ENCODE assay signal across 28 mouse cellular contexts in the genomic region with DNA sequence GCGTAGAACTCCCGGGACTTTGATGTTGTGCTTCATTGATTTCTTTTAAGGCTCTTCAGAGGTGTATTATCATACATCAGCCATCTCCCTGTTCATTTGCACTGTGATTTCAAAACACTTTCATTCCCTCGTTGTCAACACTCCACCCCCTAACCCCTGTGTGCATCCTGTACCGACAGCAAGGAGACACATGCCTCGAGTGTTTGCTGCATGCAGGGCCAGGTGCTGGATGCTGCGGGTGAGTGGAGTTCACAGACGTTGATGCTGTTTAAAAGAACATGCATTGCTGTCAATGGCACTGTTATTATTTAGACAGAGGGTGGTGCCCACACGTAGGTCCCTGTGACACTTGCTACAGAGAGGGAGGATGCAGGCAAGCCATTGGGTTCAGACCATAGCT.
DNase-seq lines count a peak whose midpoint lies in the region; ATAC-seq and TF ChIP-seq lines count a peak whose summit lies in the region.
"Had no signal": no experiment of that assay in that cellular context is flagged by ENCODE, and none has a peak within 500 bp of the region (broad histone marks: within the 10 kb centered on the region; RNA-seq: fewer than 3 reads in every experiment).

No protein-coding gene starts in this region.

- H3K9me3 ChIP-seq in lung, embryonic 16.5 days (ENCODE audit: control insufficient read depth, low read length) = no peaks in the 10 kb centered on the region
- H3K9me3 ChIP-seq in midbrain, embryonic 13.5 days = no peaks in the 10 kb centered on the region
- H3K9me3 ChIP-seq in midbrain, embryonic 16.5 days (replicated peaks; ENCODE audit: control insufficient read depth, low read length, poor library complexity, severe bottlenecking) = no peaks in the 10 kb centered on the region
- H3K9me3 ChIP-seq: embryonic facial prominence, embryonic 13.5 days; embryonic facial prominence, embryonic 15.5 days; forebrain, embryonic 10.5 days; forebrain, embryonic 12.5 days had no signal

- intact Hi-C loops in heart, postnatal 14 days (cut with DNase I) = no loop called here

- no peak overlapping the region for H3K9ac ChIP-seq in lung, embryonic 16.5 days (ENCODE audit: low read length)
- H3K9ac ChIP-seq in midbrain, embryonic 13.5 days (replicated peaks) = no peak overlapping the region
- H3K9ac ChIP-seq in midbrain, embryonic 16.5 days (ENCODE audit: low read depth, low read length) = no peak overlapping the region
- H3K9ac ChIP-seq: embryonic facial prominence, embryonic 13.5 days; embryonic facial prominence, embryonic 15.5 days; forebrain, embryonic 12.5 days had no signal

- H3K27ac ChIP-seq in lung, embryonic 16.5 days (ENCODE audit: low read length) = no peak overlapping the region
- no peak overlapping the region for H3K27ac ChIP-seq in midbrain, embryonic 13.5 days
- no peak overlapping the region for H3K27ac ChIP-seq in midbrain, embryonic 16.5 days (ENCODE audit: low read length)
- H3K27ac ChIP-seq: embryonic facial prominence, embryonic 13.5 days; embryonic facial prominence, embryonic 15.5 days; forebrain, embryonic 10.5 days; forebrain, embryonic 12.5 days had no signal

- ATAC-seq in lung, embryonic 16.5 days (ENCODE audit: low read depth) = 0 out of 2 replicates have a peak, but pooled peaks have one; percentile 10
- ATAC-seq in midbrain, embryonic 13.5 days = 0 out of 2 replicates have a peak, but pooled peaks have one; percentile 31
- no peak for ATAC-seq in midbrain, embryonic 16.5 days
- ATAC-seq: activated CD4-positive, CD25-positive, alpha-beta regulatory T cell, adult 4 months; CD4-positive, CD25-positive, alpha-beta regulatory T cell, adult 4 months; forebrain, embryonic 14.5 days; Patski had no signal

- H3K27me3 ChIP-seq in lung, embryonic 16.5 days (ENCODE audit: control insufficient read depth, insufficient read depth, low read depth, low read length) = no peaks in the 10 kb centered on the region
- no peaks in the 10 kb centered on the region for H3K27me3 ChIP-seq in midbrain, embryonic 13.5 days
- no peaks in the 10 kb centered on the region for H3K27me3 ChIP-seq in midbrain, embryonic 16.5 days (ENCODE audit: control insufficient read depth, insufficient read depth, low read depth, low read length)
- H3K27me3 ChIP-seq: embryonic facial prominence, embryonic 13.5 days; embryonic facial prominence, embryonic 15.5 days; forebrain, embryonic 12.5 days; Patski had no signal

- no peak overlapping the region for H3K4me3 ChIP-seq in lung, embryonic 16.5 days (ENCODE audit: low read length)
- H3K4me3 ChIP-seq in lung, adult 2 months (replicated peaks; ENCODE audit: extremely low read depth, low read depth, low read length) = no peak overlapping the region
- H3K4me3 ChIP-seq in midbrain, embryonic 13.5 days (replicated peaks) = no peak overlapping the region
- H3K4me3 ChIP-seq in midbrain, embryonic 16.5 days (ENCODE audit: low read depth, low read length) = no peak overlapping the region
- H3K4me3 ChIP-seq: embryonic facial prominence, embryonic 13.5 days; embryonic facial prominence, embryonic 15.5 days; erythroblast, embryonic 14.5 days; forebrain, embryonic 10.5 days; forebrain, embryonic 12.5 days had no signal

- no peak for TF ChIP-seq POLR2A in lung, adult 2 months (IDR thresholded peaks at IDR 0.05; ENCODE audit: borderline replicate concordance, extremely low read depth, low read depth, low read length)
- TF ChIP-seq POLR2A in brain, embryonic 14.5 days (IDR thresholded peaks at IDR 0.05; ENCODE audit: borderline replicate concordance, extremely low read depth, insufficient read depth, insufficient read length, poor library complexity, severe bottlenecking) = no peak

- 22% methylated on average over 8 of the region's 8 CpGs for WGBS in lung, embryonic 16.5 days
- 46% methylated on average over 8 of the region's 8 CpGs for WGBS in lung, adult 2 months
- WGBS in midbrain, embryonic 13.5 days = 39% methylated on average over 8 of the region's 8 CpGs
- 32% methylated on average over 8 of the region's 8 CpGs for WGBS in midbrain, embryonic 16.5 days

- H3K4me2 ChIP-seq in lung, embryonic 16.5 days (ENCODE audit: low read depth, low read length) = no peak overlapping the region
- H3K4me2 ChIP-seq in midbrain, embryonic 13.5 days (replicated peaks) = no peak overlapping the region
- H3K4me2 ChIP-seq in midbrain, embryonic 16.5 days (ENCODE audit: low read length) = no peak overlapping the region
- H3K4me2 ChIP-seq: embryonic facial prominence, embryonic 13.5 days; embryonic facial prominence, embryonic 15.5 days; forebrain, embryonic 12.5 days had no signal

- H3K36me3 ChIP-seq in lung, embryonic 16.5 days (ENCODE audit: control insufficient read depth, insufficient read depth, low read length) = no peaks in the 10 kb centered on the region
- H3K36me3 ChIP-seq in midbrain, embryonic 13.5 days = no peaks in the 10 kb centered on the region
- H3K36me3 ChIP-seq in midbrain, embryonic 16.5 days (ENCODE audit: control insufficient read depth, insufficient read depth, low read length) = no peaks in the 10 kb centered on the region
- H3K36me3 ChIP-seq: embryonic facial prominence, embryonic 13.5 days; embryonic facial prominence, embryonic 15.5 days; forebrain, embryonic 10.5 days; forebrain, embryonic 12.5 days; G1E had no signal

- TF ChIP-seq CTCF in lung, adult 2 months (IDR thresholded peaks at IDR 0.05; ENCODE audit: insufficient read depth, low read length) = no peak
- TF ChIP-seq CTCF in brain, embryonic 14.5 days (IDR thresholded peaks at IDR 0.05; ENCODE audit: borderline replicate concordance, extremely low read depth, insufficient read depth, insufficient read length) = no peak

- no peaks in the 10 kb centered on the region for H3K4me1 ChIP-seq in lung, embryonic 16.5 days (replicated peaks; ENCODE audit: control insufficient read depth, insufficient read depth, low read length)
- H3K4me1 ChIP-seq in lung, adult 2 months (ENCODE audit: control insufficient read depth, insufficient read depth, low read length) = no peaks in the 10 kb centered on the region
- H3K4me1 ChIP-seq in midbrain, embryonic 13.5 days (replicated peaks) = peaks cover 4% of the 10 kb centered on the region; the same call in 1 of the 2 replicates
- no peaks in the 10 kb centered on the region for H3K4me1 ChIP-seq in midbrain, embryonic 16.5 days (ENCODE audit: control insufficient read depth, insufficient read depth, low read length)
- H3K4me1 ChIP-seq: embryonic facial prominence, embryonic 13.5 days; embryonic facial prominence, embryonic 15.5 days had no signal

- DNase-seq in heart, adult 11 months = peak; percentile 77
- no peak for DNase-seq in heart, postnatal 14 days
- DNase-seq in lung, adult 2 months = no peak
- DNase-seq in brain, embryonic 14.5 days (ENCODE audit: low read depth) = peak; percentile 46
- DNase-seq: adrenal gland, adult 8-10 months; adrenal gland, postnatal 14 days; adrenal gland, postnatal 36 days; B cell, adult 2 months; cerebellum, adult 11 months; cerebellum, adult 18-20 months; cerebellum, adult 8-10 months; cerebellum, adult 9-11 months; cerebellum, postnatal 14 days; cerebellum, postnatal 36 days; embryo, embryonic 11 days had no signal

Comparison
In these comparisons a context has a peak if more than half of its experiments do, and no peak if none do; other contexts are left out.
1. DNase-seq: peak in heart, adult 11 months (single experiment) and brain, embryonic 14.5 days (single experiment); none in heart, postnatal 14 days (0 of 2) and lung, adult 2 months (single experiment).